Mouse (Mus musculus) forebrain, embryonic 13.5 days (tissue): ENCODE data around the gene Rsph10b. TPM values are rescaled to one million over a fixed set of nuclear protein-coding genes. Genes with fewer than 3 reads are reported as not detected.
"Not testable (repeated sequence)": the region's sequence is repeated elsewhere in the genome, so short reads cannot be mapped to it uniquely, and the experiment has no call there.

Experiments used
- ATAC-seq: fragments of 200-750 bp; cut with Nextera tagmentation; 2 replicates; pipeline ENCODE4 v1.8.0; 2017
- H3K27ac ChIP-seq: fragments of 300-500 bp; sonication (generic); 2 replicates; pipeline ENCODE4 v1.5.1; 2015; ENCODE audit warnings: inconsistent platforms, mild to moderate bottlenecking, moderate library complexity
- H3K27me3 ChIP-seq: fragments of 300-500 bp; sonication (generic); 2 replicates; pipeline ENCODE4 v1.6.1; 2015; ENCODE audit warnings: mild to moderate bottlenecking, inconsistent platforms
- H3K36me3 ChIP-seq: fragments of 300-500 bp; sonication (generic); 2 replicates; pipeline ENCODE4 v1.6.1; 2015; ENCODE audit warnings: mild to moderate bottlenecking, inconsistent platforms; ENCODE audit not compliant: poor library complexity, severe bottlenecking
- H3K4me1 ChIP-seq: fragments of 300-500 bp; sonication (generic); 2 replicates; pipeline ENCODE4 v1.6.1; 2015; ENCODE audit warnings: inconsistent platforms
- H3K4me2 ChIP-seq: fragments of 300-500 bp; sonication (generic); 2 replicates; pipeline ENCODE4 v1.6.1; 2015; ENCODE audit warnings: inconsistent platforms, mild to moderate bottlenecking, moderate library complexity
- H3K4me3 ChIP-seq: fragments of 300-500 bp; sonication (generic); 2 replicates; pipeline ENCODE4 v1.5.1; 2015; ENCODE audit warnings: mild to moderate bottlenecking, inconsistent platforms
- H3K9ac ChIP-seq: fragments of 300-500 bp; sonication (generic); 2 replicates; pipeline ENCODE4 v1.6.1; 2015; ENCODE audit warnings: mild to moderate bottlenecking, inconsistent platforms
- H3K9me3 ChIP-seq: fragments of 300-500 bp; sonication (generic); replicated peaks from 2 replicates; pipeline ENCODE4 v1.6.1; 2016; ENCODE audit warnings: inconsistent platforms
- WGBS: fragments of 180-500 bp; shearing (Covaris S2); methylation state at CpG from one replicate; pipeline ENCODE4 v1.1.7; 2015; 5-methylcytosine and 5-hydroxymethylcytosine counted together
- polyA plus RNA-seq: library from polyadenylated mRNA; unstranded; fragments of >200 nt; fragmentation: Nextera tagmentation; extraction: Ambion mirVana; gene quantifications from 2 replicates; pipeline ENCODE4 v1.2.1, GENCODE M21; 2015

Rsph10b gene
- polyA plus RNA-seq, 1 experiment from 2014 or later = 2.1 TPM

DNA sequence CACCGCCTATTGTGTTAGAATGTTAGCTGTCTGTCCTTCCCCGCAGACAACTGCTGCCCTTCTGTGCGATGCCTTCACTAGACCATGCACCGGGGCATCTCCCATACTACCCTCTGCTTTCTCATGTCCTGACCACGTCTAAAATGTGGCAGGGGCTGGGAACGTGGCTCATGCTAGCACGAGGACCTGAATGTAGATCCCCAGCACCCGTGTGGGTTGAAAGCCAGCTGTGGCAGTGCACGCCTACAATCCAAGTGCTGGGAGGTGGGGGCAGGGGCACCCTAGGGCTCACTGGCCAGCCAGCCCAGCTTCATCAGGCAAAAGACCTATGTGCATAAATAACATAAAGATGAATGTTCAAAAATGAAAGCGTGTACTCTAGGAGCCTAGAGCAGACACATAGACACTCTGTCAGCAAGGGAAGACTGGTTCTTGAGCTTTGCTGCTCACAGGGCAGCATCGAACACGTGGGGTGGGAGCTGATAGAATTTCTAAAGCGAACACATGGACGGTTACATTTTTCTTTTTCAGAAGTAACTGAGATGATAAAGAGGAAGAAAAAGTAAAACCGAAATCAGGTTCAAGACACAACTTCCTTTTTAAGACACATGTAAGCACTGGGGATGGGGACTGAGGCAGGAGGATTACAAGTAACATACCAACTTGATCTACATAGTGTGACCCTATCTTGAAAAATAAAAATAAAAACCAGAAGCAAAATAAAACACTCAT is 69.8 kb downstream of the Rsph10b start:
- Histone ChIP-seq H3K9me3 (0 out of 2 replicates have a peak, but pooled peaks cover 6% of the 10 kb centered on the region), H3K4me1 (no peaks in the 10 kb centered on the region), H3K27me3 (no peaks in the 10 kb centered on the region), H3K36me3 (peaks cover 90% of the 10 kb centered on the region), H3K27ac (no peak overlapping the region), H3K9ac (no peak overlapping the region), H3K4me3 (no peak overlapping the region), H3K4me2 (no peak overlapping the region)
- no peak for ATAC-seq
- 92% methylated on average over 15 of the region's 15 CpGs for WGBS

GRCm38 (mm10) chr5:144013366-144014134 is 80.7 kb downstream of the Rsph10b start:
- peak overlapping the region; percentile 89; the same call in 1 of the 2 replicates for H3K9ac ChIP-seq
- H3K4me3 ChIP-seq = peak overlapping the region; percentile 94
- H3K36me3 ChIP-seq = peaks cover 40% of the 10 kb centered on the region
- not testable (repeated sequence) for H3K27me3 ChIP-seq, H3K4me1 ChIP-seq, H3K9me3 ChIP-seq, ATAC-seq, H3K27ac ChIP-seq
- H3K4me2 ChIP-seq = peak overlapping the region; percentile 61
- whole genome bisulfite sequencing = 67% methylated on average over 13 of the region's 13 CpGs

DNA sequence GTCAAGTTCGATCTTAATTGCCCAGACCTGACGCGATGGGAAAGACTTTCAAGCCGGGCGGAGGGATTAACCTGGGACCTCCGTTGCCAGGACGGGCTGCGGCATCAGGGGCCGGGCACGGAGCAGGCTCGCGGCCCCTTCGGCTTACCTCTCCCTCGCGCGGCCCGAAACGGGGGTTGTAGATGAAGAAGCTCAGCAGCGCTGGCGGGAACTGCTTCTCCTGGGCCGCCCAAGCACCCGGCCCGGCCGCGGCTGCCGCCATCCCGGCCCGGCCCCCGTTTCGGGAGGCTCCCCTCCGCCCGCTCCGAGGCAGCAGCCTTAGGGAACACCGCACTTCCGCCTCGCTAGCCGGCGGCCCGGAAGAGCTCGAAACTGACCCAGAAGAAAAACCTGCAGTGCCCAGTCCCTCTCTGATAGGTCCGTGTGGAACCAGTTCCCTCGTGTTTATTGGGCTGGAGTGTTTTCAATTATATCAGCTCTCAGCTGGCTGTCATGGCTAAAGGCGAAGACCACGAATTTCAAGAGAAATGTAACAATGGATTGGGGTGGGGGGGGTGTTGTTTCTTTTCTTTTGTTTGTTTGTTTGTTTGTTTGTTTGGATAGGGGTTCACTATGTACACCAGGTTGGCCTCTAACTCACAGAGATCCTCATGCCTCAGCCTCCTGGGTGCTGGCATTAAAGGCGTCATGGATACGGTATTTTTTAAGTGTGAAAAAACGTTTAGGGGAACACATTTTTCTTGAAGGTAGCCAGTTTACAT is 81.9 kb downstream of the Rsph10b start, which contains the start of gene Ccz1:
Ccz1 (minus strand) TSS at position 327 of the 761 bp plus-strand sequence.
- H3K9ac ChIP-seq = peak within 1 kb of the TSS; percentile 89
- no peaks in the 10 kb centered on the region for H3K9me3 ChIP-seq
- H3K27me3 ChIP-seq = no peaks in the 10 kb centered on the region
- WGBS = 3% methylated on average over 47 of the region's 47 CpGs
- peak; percentile 100 for ATAC-seq
- peaks cover 5% of the 10 kb centered on the region; the same call in 1 of the 2 replicates for H3K4me1 ChIP-seq
- peaks cover 29% of the 10 kb centered on the region for H3K36me3 ChIP-seq
- H3K4me2 ChIP-seq = peak within 1 kb of the TSS; percentile 61
- peak within 1 kb of the TSS; percentile 70 for H3K27ac ChIP-seq
- H3K4me3 ChIP-seq = peak within 1 kb of the TSS; percentile 94

- H3K9me3 ChIP-seq = no peaks in the 10 kb centered on the region
- no peak for ATAC-seq
- H3K9ac ChIP-seq = no peak overlapping the region
- peak overlapping the region; percentile 61 for H3K4me2 ChIP-seq
- no peak overlapping the region for H3K27ac ChIP-seq
- H3K36me3 ChIP-seq = peaks cover 23% of the 10 kb centered on the region
- H3K27me3 ChIP-seq = no peaks in the 10 kb centered on the region
- 76% methylated on average over 3 of the region's 3 CpGs for WGBS
- H3K4me1 ChIP-seq = peaks cover 5% of the 10 kb centered on the region; the same call in 1 of the 2 replicates
- H3K4me3 ChIP-seq = peak overlapping the region; percentile 94
These were observed 82.4 kb downstream of the Rsph10b start for GRCm38 (mm10) chr5:144015312-144015650.

DNA sequence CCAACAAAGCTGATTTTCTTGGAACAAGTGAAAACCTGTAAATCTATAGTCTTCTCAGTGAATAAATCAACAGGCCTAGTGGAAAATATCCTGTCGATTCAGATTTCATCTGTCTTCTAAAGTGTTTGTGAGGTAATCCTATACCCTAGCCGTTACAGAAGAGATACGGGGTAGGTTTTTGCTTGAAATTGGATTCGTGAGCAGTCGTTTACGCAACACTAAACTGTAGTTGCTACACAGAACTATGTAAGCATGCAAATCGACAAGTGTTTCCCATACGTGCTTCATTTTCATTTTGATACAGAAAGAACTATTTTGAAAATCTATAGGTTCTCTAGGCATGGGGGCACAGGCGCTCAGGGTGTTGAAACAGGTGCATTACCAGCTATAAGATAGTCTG is 83.0 kb downstream of the Rsph10b start:
- Histone ChIP-seq H3K4me1 (peaks cover 5% of the 10 kb centered on the region; the same call in 1 of the 2 replicates), H3K9me3 (no peaks in the 10 kb centered on the region), H3K36me3 (peaks cover 18% of the 10 kb centered on the region), H3K27me3 (no peaks in the 10 kb centered on the region), H3K4me2 (no peak overlapping the region), H3K4me3 (no peak overlapping the region), H3K27ac (no peak overlapping the region), H3K9ac (no peak overlapping the region)
- no peak for ATAC-seq
- 94% methylated on average over 9 of the region's 9 CpGs for WGBS

DNA sequence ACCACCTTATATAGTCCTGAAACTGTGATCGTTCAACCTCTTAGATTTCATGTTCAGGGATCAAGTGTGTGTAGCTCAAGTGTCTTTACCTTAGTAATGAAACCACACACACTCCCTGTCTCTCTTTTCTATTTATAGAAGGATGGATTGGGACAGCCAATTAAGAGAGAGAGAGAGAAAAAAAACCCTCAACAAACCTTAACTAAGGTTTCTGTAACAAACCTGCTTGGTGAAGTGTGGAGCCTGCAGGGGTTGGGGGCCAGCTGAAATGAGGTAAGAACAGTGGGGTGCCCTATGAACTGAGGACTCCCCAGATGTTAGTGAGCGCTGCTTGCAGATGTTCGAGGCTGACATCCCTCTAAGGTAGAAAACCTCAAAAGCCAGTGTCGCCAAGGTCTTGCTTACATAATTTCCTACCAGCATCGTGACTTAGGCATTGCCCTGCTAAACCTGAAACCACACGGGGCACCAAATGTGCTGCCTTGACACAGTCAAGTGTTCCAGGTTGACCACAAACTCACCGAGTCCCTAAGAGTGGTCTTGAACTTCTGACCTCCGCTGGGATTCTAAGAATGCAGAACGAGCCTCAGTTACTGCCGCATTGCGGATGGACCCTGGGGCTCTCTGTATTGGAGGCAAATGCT is 93.9 kb downstream of the Rsph10b start, which contains the start of gene Ocm:
Ocm (minus strand) TSS at position 51 of the 644 bp plus-strand sequence.
- 80% methylated on average over 11 of the region's 11 CpGs for WGBS

DNA sequence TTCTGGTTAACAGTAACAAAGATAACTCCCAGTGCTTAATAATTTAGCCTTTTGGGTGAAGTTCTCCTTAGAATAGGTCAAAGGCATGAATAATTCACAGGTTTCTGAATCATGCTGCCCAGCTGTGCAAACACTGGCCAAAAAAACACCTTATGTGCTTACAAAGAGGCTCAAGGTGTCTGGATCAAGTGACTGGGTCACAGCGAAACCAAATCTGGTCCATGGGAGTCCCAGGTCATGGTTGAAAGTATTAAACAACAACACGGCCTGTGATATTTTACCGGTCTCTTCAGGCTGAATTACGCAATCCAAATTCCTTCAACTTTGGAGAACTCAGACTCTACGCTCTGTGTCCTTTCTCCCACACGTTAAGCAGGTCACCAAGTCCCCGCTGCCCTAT is 99.7 kb downstream of the Rsph10b start:
- H3K4me1 ChIP-seq = no peaks in the 10 kb centered on the region
- H3K9ac ChIP-seq = no peak overlapping the region
- no peak for ATAC-seq
- H3K9me3 ChIP-seq = 0 out of 2 replicates have a peak, but pooled peaks cover 3% of the 10 kb centered on the region
- H3K27ac ChIP-seq = no peak overlapping the region
- H3K36me3 ChIP-seq = no peaks in the 10 kb centered on the region
- no peak overlapping the region for H3K4me2 ChIP-seq
- 94% methylated on average over 7 of the region's 7 CpGs for WGBS
- H3K27me3 ChIP-seq = no peaks in the 10 kb centered on the region
- no peak overlapping the region for H3K4me3 ChIP-seq

More for the DNA sequence above, 93.9 kb downstream of the Rsph10b start, which contains the start of gene Ocm:
- H3K9me3 ChIP-seq = no peaks in the 10 kb centered on the region
- no peaks in the 10 kb centered on the region for H3K4me1 ChIP-seq
- no peaks in the 10 kb centered on the region for H3K27me3 ChIP-seq
- H3K36me3 ChIP-seq = no peaks in the 10 kb centered on the region
- no peak for ATAC-seq
- no peak within 1 kb of the TSS for H3K27ac ChIP-seq
- H3K4me2 ChIP-seq = no peak within 1 kb of the TSS
- no peak within 1 kb of the TSS for H3K4me3 ChIP-seq
- H3K9ac ChIP-seq = no peak within 1 kb of the TSS

DNA sequence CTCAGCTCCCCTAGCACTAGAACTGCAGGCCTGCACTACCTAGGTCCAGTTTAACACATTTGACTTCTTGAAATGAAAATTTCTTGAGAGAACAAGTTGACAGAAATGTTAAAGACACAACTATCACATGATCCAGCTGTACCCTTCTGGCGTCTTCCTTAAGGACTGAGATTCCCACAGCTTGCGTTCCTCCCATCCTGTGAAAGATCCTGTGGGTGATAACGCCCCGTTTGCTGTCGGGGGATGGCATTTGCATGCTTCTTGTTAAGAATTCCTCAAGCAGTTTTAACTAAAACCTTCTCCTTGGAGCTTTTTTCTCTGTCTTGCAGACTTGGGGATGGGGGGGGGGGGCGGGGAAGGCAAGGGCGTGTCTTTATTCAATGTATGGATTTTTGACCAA is 101.7 kb downstream of the Rsph10b start:
- no peak overlapping the region for H3K9ac ChIP-seq
- H3K4me2 ChIP-seq = no peak overlapping the region
- 87% methylated on average over 7 of the region's 7 CpGs for WGBS
- H3K4me1 ChIP-seq = no peaks in the 10 kb centered on the region
- no peak for ATAC-seq
- H3K36me3 ChIP-seq = no peaks in the 10 kb centered on the region
- no peak overlapping the region for H3K4me3 ChIP-seq
- no peak overlapping the region for H3K27ac ChIP-seq
- H3K27me3 ChIP-seq = no peaks in the 10 kb centered on the region
- 0 out of 2 replicates have a peak, but pooled peaks cover 3% of the 10 kb centered on the region for H3K9me3 ChIP-seq

Other genes starting within 250 kb of the Rsph10b start
- gene Usp42, start 200.8 kb upstream of the Rsph10b start, polyA plus RNA-seq = 27.4 and 31.1 TPM in 2 replicates
- gene Eif2ak1, start 115.2 kb upstream of the Rsph10b start, polyA plus RNA-seq = 44.9 and 45.6 TPM in 2 replicates
- gene Ankrd61, start 35.4 kb upstream of the Rsph10b start, polyA plus RNA-seq = 0.20 and 0.52 TPM in 2 replicates
- gene Aimp2, start 23.2 kb upstream of the Rsph10b start, polyA plus RNA-seq = 91.7 and 96.1 TPM in 2 replicates
- gene Pms2, start 23.1 kb upstream of the Rsph10b start, polyA plus RNA-seq = 30.9 and 33.4 TPM in 2 replicates
- 1.5 TPM in 2 replicates for gene Gm42421, start 4.9 kb upstream of the Rsph10b start, polyA plus RNA-seq
- gene Ccz1, start 81.8 kb downstream of the Rsph10b start, polyA plus RNA-seq = 98.5 and 99.6 TPM in 2 replicates
- not detected in 2 replicates for gene Ocm, start 93.6 kb downstream of the Rsph10b start, polyA plus RNA-seq
- gene Lmtk2, start 167.4 kb downstream of the Rsph10b start, polyA plus RNA-seq = 6.3 and 6.9 TPM in 2 replicates